Mouse (Mus musculus): Measurements from ENCODE around the gene Maml3.

DNA sequence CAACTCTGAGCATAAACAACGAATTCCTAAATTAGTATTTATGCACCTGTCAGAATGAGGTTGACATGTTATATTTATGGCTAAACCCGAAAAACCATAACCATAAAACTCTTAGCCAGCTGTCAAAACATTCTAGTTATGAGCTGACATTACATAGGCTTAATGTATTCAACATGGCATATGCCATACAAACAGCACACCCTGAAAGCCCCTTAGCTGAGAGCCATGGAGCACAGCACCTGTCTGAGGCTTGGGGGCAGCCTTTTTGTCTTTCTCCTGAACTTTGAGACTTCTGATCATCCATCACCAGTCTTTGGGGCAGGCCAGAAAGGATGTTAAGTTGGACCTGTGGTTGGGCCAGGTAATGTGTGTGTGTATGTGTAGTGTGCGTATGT is 41.6 kb downstream of the Maml3 start:
- no peak for TF ChIP-seq POLR2A (IDR thresholded peaks at IDR 0.05; ENCODE audit: borderline replicate concordance, extremely low read depth, insufficient read depth, insufficient read length, poor library complexity, severe bottlenecking)
- no peak for TF ChIP-seq CTCF (IDR thresholded peaks at IDR 0.05; ENCODE audit: borderline replicate concordance, extremely low read depth, insufficient read depth, insufficient read length)

Data from brain, embryonic 14.5 days (tissue).